Mouse (Mus musculus): Measurements from ENCODE around the gene Frem2. TPM values are rescaled to one million over a fixed set of nuclear protein-coding genes. Genes with fewer than 3 reads are reported as not detected.
A peak's percentile ranks its signal among the peaks of the same experiment; 100 is the strongest.

The Frem2 gene
- polyA plus RNA-seq, 1 experiment from 2014 or later = 1.1 TPM

DNA sequence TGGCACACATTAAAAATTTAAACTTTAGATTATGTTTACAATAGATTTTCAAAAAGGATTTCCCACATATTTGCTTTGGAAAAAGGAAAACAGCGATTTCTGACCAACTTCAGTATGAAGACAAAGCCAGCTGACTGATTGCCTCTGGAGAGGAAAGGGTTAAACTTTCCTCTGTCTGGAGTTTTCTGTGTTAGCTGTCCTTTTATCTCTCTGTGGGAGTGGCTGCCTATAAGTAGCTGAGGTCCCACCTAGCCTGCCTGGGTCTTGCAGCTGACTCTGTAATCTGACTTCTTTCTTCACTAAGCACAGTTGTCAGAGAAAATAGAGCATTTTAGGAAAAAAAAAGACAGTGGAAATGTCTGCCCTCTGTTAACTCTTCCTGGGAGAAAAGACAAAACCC is 17.1 kb upstream of the Frem2 start:
- Histone ChIP-seq H3K27ac (replicated peaks; ENCODE audit: low read depth, low read length) (no peak overlapping the region), H3K36me3 (ENCODE audit: control insufficient read depth, insufficient read depth, low read length) (no peaks in the 10 kb centered on the region), H3K4me3 (replicated peaks; ENCODE audit: low read depth, low read length) (no peak overlapping the region), H3K9me3 (ENCODE audit: control insufficient read depth, low read length) (no peaks in the 10 kb centered on the region), H3K27me3 (ENCODE audit: control insufficient read depth, insufficient read depth, low read length) (no peaks in the 10 kb centered on the region), H3K4me2 (ENCODE audit: low read length) (no peak overlapping the region), H3K9ac (replicated peaks; ENCODE audit: low read length) (no peak overlapping the region), H3K4me1 (ENCODE audit: control insufficient read depth, insufficient read depth, low read length) (no peaks in the 10 kb centered on the region)
- 52% methylated on average over 1 of the region's 1 CpGs for WGBS
- DNase-seq (peak; percentile 58), ATAC-seq (ENCODE audit: low FRiP score, low TSS enrichment) (no peak)

DNA sequence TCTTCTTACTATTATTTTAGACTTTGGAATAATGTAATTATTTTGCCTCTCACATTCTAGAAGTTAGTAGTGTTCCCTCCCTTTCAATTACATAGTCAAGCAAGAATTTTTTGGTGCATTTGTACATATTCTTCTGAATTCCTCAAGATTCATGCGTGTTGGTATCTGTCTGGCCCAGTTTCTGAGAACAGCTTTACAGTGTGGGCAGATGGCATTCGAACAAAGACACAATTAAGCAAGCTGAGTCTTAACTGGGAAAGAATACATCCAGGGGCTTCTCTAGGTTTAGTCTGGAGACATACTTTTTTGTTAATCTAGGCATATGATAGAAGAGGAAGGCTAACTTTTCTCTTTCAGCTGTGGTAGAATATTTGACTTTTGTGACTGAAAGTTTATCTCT is 12.6 kb upstream of the Frem2 start:
- Histone ChIP-seq H3K4me2 (ENCODE audit: low read length) (no peak overlapping the region), H3K9ac (replicated peaks; ENCODE audit: low read length) (no peak overlapping the region), H3K9me3 (ENCODE audit: control insufficient read depth, low read length) (no peaks in the 10 kb centered on the region), H3K27me3 (ENCODE audit: control insufficient read depth, insufficient read depth, low read length) (no peaks in the 10 kb centered on the region), H3K27ac (replicated peaks; ENCODE audit: low read depth, low read length) (no peak overlapping the region), H3K36me3 (ENCODE audit: control insufficient read depth, insufficient read depth, low read length) (no peaks in the 10 kb centered on the region), H3K4me1 (ENCODE audit: control insufficient read depth, insufficient read depth, low read length) (no peaks in the 10 kb centered on the region), H3K4me3 (replicated peaks; ENCODE audit: low read depth, low read length) (no peak overlapping the region)
- 83% methylated on average over 2 of the region's 2 CpGs for WGBS
- no peak for ATAC-seq (ENCODE audit: low FRiP score, low TSS enrichment)
- no peak for DNase-seq

DNA sequence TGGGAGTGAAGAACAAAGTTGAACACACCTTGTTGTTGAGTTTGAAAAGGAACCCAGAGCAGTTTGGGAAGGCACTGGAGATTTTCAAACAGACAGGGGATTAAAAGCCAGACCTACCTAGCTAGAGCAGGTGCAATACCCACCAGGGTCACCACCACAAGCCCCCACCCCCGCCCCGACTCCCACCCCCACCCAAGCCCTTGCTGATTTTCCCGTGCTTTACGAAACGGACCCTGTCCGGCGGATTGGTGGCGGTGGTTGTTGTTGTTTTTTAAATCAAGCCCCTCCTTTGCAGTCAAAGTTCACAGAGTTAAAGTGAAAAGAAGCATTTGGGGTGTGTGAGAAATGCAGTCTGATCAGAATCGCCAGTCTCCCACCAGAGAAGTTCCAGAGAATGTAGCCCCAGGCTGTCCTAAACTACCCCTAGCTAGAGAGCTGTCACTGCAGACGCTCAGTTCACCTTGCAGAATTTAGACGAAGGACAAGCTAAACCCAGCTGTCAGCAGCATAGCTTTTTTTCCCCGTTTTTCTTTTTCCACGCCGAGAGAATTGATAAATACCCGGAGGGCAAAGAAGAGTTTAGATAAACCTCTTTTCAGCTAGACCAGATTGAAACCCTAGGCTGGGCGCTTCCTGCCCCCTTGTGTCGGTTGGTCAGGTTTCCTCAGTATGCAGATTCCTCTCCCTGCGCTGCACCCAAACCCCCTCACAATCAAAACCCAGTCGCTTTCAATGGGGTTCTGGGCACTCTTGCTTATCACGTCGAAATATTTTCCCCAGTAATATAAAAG is 784 bp upstream of the Frem2 start:
- no peak for ATAC-seq (ENCODE audit: low FRiP score, low TSS enrichment)

DNA sequence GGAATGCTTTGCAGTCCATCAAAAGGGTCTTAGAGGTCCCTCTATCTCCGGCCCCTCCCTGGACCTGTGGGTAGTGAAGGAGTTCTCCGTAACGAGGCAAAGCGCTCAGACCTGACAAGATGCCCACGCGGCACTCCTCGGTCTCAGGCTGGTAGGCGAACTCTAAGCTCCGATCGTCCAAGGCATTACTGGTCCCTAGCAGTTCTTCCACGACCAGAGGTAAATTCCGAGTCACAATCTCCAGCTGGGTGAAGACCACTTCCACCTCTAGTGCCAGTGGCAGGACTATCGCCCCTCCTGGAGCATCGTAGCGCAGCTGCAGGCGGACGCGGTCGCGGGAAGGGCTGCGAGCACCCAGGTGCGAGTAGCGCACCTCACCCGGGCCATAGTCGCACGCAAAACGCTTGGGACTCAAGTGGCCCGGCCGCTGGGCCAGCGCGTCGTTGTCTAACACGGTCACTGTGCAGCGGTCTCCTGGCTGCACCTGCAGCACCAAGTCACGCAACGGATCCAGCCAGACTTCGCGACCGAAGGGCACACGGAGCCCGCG is 752 bp downstream of the Frem2 start:
- Histone ChIP-seq H3K27ac (replicated peaks; ENCODE audit: low read depth, low read length) (no peak overlapping the region), H3K4me1 (ENCODE audit: control insufficient read depth, insufficient read depth, low read length) (peaks cover 13% of the 10 kb centered on the region; the same call in 1 of the 2 replicates), H3K4me2 (ENCODE audit: low read length) (peak overlapping the region; percentile 100), H3K36me3 (ENCODE audit: control insufficient read depth, insufficient read depth, low read length) (no peaks in the 10 kb centered on the region), H3K9me3 (ENCODE audit: control insufficient read depth, low read length) (no peaks in the 10 kb centered on the region), H3K27me3 (ENCODE audit: control insufficient read depth, insufficient read depth, low read length) (peaks cover 19% of the 10 kb centered on the region), H3K4me3 (replicated peaks; ENCODE audit: low read depth, low read length) (peak overlapping the region; percentile 56), H3K9ac (replicated peaks; ENCODE audit: low read length) (peak overlapping the region; percentile 52)
- ATAC-seq (ENCODE audit: low FRiP score, low TSS enrichment) (peak; percentile 24), DNase-seq (no peak)
- WGBS = under 1% methylated on average over 42 of the region's 42 CpGs

More for the DNA sequence above, 784 bp upstream of the Frem2 start:
- H3K4me2 ChIP-seq (ENCODE audit: low read length) = peak overlapping the region; percentile 100
- peak overlapping the region; percentile 56 for H3K4me3 ChIP-seq (replicated peaks; ENCODE audit: low read depth, low read length)
- peaks cover 13% of the 10 kb centered on the region; the same call in 1 of the 2 replicates for H3K4me1 ChIP-seq (ENCODE audit: control insufficient read depth, insufficient read depth, low read length)
- H3K36me3 ChIP-seq (ENCODE audit: control insufficient read depth, insufficient read depth, low read length) = no peaks in the 10 kb centered on the region
- H3K27ac ChIP-seq (replicated peaks; ENCODE audit: low read depth, low read length) = no peak overlapping the region
- 1% methylated on average over 21 of the region's 21 CpGs for WGBS
- peaks cover 19% of the 10 kb centered on the region for H3K27me3 ChIP-seq (ENCODE audit: control insufficient read depth, insufficient read depth, low read length)
- H3K9ac ChIP-seq (replicated peaks; ENCODE audit: low read length) = no peak overlapping the region
- no peaks in the 10 kb centered on the region for H3K9me3 ChIP-seq (ENCODE audit: control insufficient read depth, low read length)
- DNase-seq = peak; percentile 67

DNA sequence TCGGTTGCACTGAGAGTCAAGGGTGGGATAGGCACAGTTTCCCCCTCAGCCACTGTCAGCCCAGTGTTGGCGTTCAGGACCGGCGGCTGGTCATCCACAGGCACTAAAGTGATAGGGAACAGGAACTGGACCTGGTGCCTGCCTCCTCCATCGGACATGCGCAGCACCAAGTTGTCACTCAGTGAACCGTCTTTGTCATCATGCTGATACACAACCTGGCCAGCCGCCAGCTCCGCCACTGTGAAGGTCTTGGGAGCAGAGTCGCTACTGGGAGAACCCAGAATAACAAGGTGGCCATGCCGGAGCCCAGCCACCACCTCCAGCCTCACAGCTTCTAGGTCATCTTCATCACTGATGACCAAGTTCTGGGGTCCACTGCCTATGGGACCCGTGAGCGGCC is 1.8 kb downstream of the Frem2 start:
- 91% methylated on average over 13 of the region's 13 CpGs for WGBS
- DNase-seq = peak; percentile 15
- H3K27ac ChIP-seq (replicated peaks; ENCODE audit: low read depth, low read length) = no peak overlapping the region

DNA sequence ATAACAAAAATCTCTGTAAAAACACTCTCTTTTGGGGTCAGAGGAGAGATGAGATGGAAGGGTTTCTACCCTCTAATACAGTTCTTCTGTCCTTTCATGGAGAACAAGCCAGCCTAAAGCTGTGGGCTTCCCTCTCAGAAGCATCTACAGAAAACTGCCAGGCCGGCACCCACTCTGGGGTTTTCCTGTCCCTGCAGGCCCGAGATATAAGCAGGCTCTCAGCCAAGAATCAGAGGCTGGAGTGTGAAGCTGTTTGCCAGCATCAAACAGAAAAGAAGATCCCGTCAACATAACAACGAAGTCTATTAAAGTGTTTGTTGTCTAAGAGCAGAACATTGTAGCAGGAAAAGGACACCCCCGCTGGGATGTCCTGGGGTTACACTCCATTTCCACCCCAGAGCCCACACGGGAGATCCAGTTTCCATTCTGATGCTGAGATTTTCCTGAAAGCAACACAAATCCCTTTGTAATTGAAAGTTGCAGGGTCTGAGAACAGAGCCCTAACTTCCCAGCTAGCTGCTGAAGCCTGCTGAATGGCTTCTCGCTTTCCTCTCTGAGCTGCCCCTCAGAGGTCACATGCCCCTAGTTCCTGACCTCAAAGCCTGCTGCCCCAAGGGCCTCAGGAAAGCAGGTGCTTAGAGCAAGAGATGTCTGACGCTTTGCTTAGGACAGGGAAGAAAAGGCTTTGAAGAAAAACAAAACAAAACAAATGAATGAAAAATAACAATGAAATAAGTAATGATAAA is 7.0 kb downstream of the Frem2 start:
- peak; percentile 63 for DNase-seq
- peaks cover 3% of the 10 kb centered on the region; the same call in 1 of the 2 replicates for H3K4me1 ChIP-seq (ENCODE audit: control insufficient read depth, insufficient read depth, low read length)
- H3K27ac ChIP-seq (replicated peaks; ENCODE audit: low read depth, low read length) = peak overlapping the region; percentile 37; the same call in 1 of the 2 replicates
- ATAC-seq (ENCODE audit: low FRiP score, low TSS enrichment) = no peak
- H3K4me3 ChIP-seq (replicated peaks; ENCODE audit: low read depth, low read length) = no peak overlapping the region
- no peaks in the 10 kb centered on the region for H3K36me3 ChIP-seq (ENCODE audit: control insufficient read depth, insufficient read depth, low read length)
- no peaks in the 10 kb centered on the region for H3K9me3 ChIP-seq (ENCODE audit: control insufficient read depth, low read length)
- H3K9ac ChIP-seq (replicated peaks; ENCODE audit: low read length) = no peak overlapping the region
- whole genome bisulfite sequencing = 1% methylated on average over 8 of the region's 8 CpGs
- peak overlapping the region; percentile 24 for H3K4me2 ChIP-seq (ENCODE audit: low read length)
- 0 out of 2 replicates have a peak, but pooled peaks cover under 1% of the 10 kb centered on the region for H3K27me3 ChIP-seq (ENCODE audit: control insufficient read depth, insufficient read depth, low read length)

More for the DNA sequence above, 1.8 kb downstream of the Frem2 start:
- Histone ChIP-seq H3K9ac (replicated peaks; ENCODE audit: low read length) (no peak overlapping the region), H3K9me3 (ENCODE audit: control insufficient read depth, low read length) (no peaks in the 10 kb centered on the region), H3K4me3 (replicated peaks; ENCODE audit: low read depth, low read length) (no peak overlapping the region), H3K4me2 (ENCODE audit: low read length) (peak overlapping the region; percentile 100; the same call in 1 of the 2 replicates), H3K27me3 (ENCODE audit: control insufficient read depth, insufficient read depth, low read length) (peaks cover 19% of the 10 kb centered on the region), H3K36me3 (ENCODE audit: control insufficient read depth, insufficient read depth, low read length) (no peaks in the 10 kb centered on the region), H3K4me1 (ENCODE audit: control insufficient read depth, insufficient read depth, low read length) (peaks cover 15% of the 10 kb centered on the region; the same call in 1 of the 2 replicates)
- ATAC-seq (ENCODE audit: low FRiP score, low TSS enrichment) = no peak

DNA sequence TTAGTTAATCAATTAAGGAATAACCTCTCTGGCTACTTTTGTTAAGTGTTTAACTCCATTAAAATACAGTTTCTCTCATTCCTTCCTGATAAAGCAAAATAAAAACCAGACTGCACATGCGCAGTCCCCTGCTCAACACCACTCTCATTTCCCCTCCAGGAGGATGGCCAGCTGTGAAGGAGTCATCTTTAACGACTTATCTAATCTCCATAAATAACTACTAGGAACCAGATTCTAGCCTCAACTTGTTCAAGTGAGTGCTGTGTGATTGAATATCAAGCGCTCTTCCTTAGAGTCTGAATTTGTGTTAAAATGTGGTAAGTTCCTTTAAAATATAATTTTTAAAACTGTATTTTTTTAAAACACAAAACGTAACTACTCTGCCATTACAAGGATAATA is 7.7 kb downstream of the Frem2 start:
- peak; percentile 11 for DNase-seq
- Histone ChIP-seq H3K36me3 (ENCODE audit: control insufficient read depth, insufficient read depth, low read length) (no peaks in the 10 kb centered on the region), H3K4me1 (ENCODE audit: control insufficient read depth, insufficient read depth, low read length) (peaks cover 3% of the 10 kb centered on the region; the same call in 1 of the 2 replicates), H3K9ac (replicated peaks; ENCODE audit: low read length) (no peak overlapping the region), H3K27me3 (ENCODE audit: control insufficient read depth, insufficient read depth, low read length) (no peaks in the 10 kb centered on the region), H3K4me2 (ENCODE audit: low read length) (no peak overlapping the region), H3K4me3 (replicated peaks; ENCODE audit: low read depth, low read length) (no peak overlapping the region), H3K27ac (replicated peaks; ENCODE audit: low read depth, low read length) (no peak overlapping the region), H3K9me3 (ENCODE audit: control insufficient read depth, low read length) (no peaks in the 10 kb centered on the region)
- no peak for ATAC-seq (ENCODE audit: low FRiP score, low TSS enrichment)
- 44% methylated on average over 4 of the region's 4 CpGs for WGBS

DNA sequence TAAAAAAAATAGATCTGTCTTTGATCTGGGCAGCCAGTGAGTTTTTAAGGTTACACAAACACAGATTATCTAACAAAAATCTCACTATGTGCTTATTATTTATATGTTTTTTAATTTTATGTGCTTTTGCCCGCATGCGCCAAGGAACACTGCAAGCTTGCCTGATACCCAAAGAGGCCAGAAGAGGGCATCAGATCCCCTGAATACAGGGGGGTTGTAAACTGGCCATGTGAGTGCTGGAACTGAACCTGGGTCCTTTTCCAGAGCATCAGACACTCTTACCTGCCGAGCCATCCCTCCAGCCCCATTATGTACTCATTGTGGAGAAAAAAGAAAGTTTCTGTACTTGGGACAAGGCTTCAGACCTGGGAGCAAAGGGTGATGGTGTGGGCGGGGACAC is 8.3 kb downstream of the Frem2 start:
- no peaks in the 10 kb centered on the region for H3K36me3 ChIP-seq (ENCODE audit: control insufficient read depth, insufficient read depth, low read length)
- WGBS = 80% methylated on average over 4 of the region's 4 CpGs
- no peak for ATAC-seq (ENCODE audit: low FRiP score, low TSS enrichment)
- H3K27ac ChIP-seq (replicated peaks; ENCODE audit: low read depth, low read length) = no peak overlapping the region
- no peak overlapping the region for H3K4me3 ChIP-seq (replicated peaks; ENCODE audit: low read depth, low read length)
- H3K9ac ChIP-seq (replicated peaks; ENCODE audit: low read length) = no peak overlapping the region
- H3K9me3 ChIP-seq (ENCODE audit: control insufficient read depth, low read length) = no peaks in the 10 kb centered on the region
- no peak for DNase-seq
- no peaks in the 10 kb centered on the region for H3K27me3 ChIP-seq (ENCODE audit: control insufficient read depth, insufficient read depth, low read length)
- H3K4me2 ChIP-seq (ENCODE audit: low read length) = no peak overlapping the region
- H3K4me1 ChIP-seq (ENCODE audit: control insufficient read depth, insufficient read depth, low read length) = peaks cover 3% of the 10 kb centered on the region; the same call in 1 of the 2 replicates
